Mouse (Mus musculus): ENCODE measurements around the gene Vash1.

DNA sequence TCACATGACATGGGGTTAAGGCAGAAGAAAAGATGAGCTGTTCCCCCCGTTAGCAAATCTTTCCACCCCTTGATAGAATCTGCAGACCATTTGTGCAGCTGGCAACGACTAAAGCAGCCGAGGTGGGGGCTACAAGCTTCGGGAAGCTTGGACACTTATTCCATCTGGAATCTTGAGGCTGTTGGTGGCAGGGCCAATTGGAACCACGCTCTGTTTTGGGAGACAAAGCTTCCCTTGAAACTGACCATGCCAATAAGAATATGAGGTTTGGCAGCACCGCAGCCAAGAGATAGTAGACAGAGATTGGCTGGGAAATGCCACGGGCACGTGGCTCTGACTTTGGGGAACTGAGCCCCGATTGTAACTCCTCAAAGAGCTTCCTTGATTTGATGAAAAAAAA is 31.7 kb upstream of the Vash1 start:
- no peak for TF ChIP-seq POLR2A (IDR thresholded peaks at IDR 0.05; ENCODE audit: low read depth, low read length)
- no peak for TF ChIP-seq CTCF (IDR thresholded peaks at IDR 0.05; ENCODE audit: borderline replicate concordance, insufficient read depth, low read length)
